Mouse (Mus musculus): Measurements from ENCODE around the gene Ngf. TPM values are rescaled to one million over a fixed set of nuclear protein-coding genes. Genes with fewer than 3 reads are reported as not detected.

Gene Ngf
- polyA plus RNA-seq (2012; rRNA removed), result 7.7 and 9.0 TPM in 2 replicates

GRCm38 (mm10) chr3:102469713-102470448 is at the start of gene Ngf:
Ngf (plus strand) TSS chr3:102469919.
- Histone ChIP-seq H3K4me1 (ENCODE audit: control insufficient read depth, insufficient read depth, low read length) (no peaks in the 10 kb centered on the region; the same call in 1 of the 2 replicates), H3K4me3 (ENCODE audit: insufficient read depth, low read length) (peak within 1 kb of the TSS; percentile 49), H3K27ac (ENCODE audit: insufficient read depth, low read length) (no peak within 1 kb of the TSS)
- TF ChIP-seq CTCF (IDR thresholded peaks at IDR 0.05; ENCODE audit: extremely low read depth, insufficient read depth, low read length) (no peak), POLR2A (IDR thresholded peaks at IDR 0.05; ENCODE audit: extremely low read depth, insufficient read depth, low read length) (peak; percentile 72; the same call in 1 of the 2 replicates)

GRCm38 (mm10) chr3:102445567-102445966 is 24.2 kb upstream of the Ngf start:
- no peak overlapping the region for H3K27ac ChIP-seq (ENCODE audit: insufficient read depth, low read length)
- no peak overlapping the region for H3K4me3 ChIP-seq (ENCODE audit: insufficient read depth, low read length)
- no peak for TF ChIP-seq POLR2A (IDR thresholded peaks at IDR 0.05; ENCODE audit: extremely low read depth, insufficient read depth, low read length)
- TF ChIP-seq CTCF (IDR thresholded peaks at IDR 0.05; ENCODE audit: extremely low read depth, insufficient read depth, low read length), result no peak
- no peaks in the 10 kb centered on the region for H3K4me1 ChIP-seq (ENCODE audit: control insufficient read depth, insufficient read depth, low read length)

DNA sequence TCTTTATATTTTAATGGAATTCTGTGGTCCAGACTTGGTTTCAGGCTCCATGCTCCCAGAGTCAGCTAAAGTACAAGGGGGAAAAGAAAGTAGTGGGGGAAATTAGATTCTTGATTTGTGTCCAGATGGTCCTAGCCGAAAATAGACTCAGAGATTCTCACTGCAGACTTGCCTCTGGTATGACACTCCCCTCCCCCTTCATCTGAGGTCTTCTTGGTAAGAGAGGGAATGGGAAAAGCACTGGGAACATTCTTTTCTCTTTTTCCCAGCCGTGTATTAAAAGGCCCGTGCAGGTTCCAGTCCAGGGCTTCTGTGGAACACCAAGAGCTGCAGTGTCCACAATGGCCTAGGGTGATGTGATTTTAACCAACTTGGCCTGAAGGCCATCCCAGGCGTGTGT is 23.0 kb upstream of the Ngf start:
- H3K4me1 ChIP-seq (ENCODE audit: control insufficient read depth, insufficient read depth, low read length), result no peaks in the 10 kb centered on the region
- no peak overlapping the region for H3K4me3 ChIP-seq (ENCODE audit: insufficient read depth, low read length)
- no peak for TF ChIP-seq CTCF (IDR thresholded peaks at IDR 0.05; ENCODE audit: extremely low read depth, insufficient read depth, low read length)
- TF ChIP-seq POLR2A (IDR thresholded peaks at IDR 0.05; ENCODE audit: extremely low read depth, insufficient read depth, low read length), result no peak
- H3K27ac ChIP-seq (ENCODE audit: insufficient read depth, low read length), result no peak overlapping the region

- no peak overlapping the region for H3K4me3 ChIP-seq (ENCODE audit: insufficient read depth, low read length)
- TF ChIP-seq CTCF (IDR thresholded peaks at IDR 0.05; ENCODE audit: extremely low read depth, insufficient read depth, low read length) (no peak), POLR2A (IDR thresholded peaks at IDR 0.05; ENCODE audit: extremely low read depth, insufficient read depth, low read length) (no peak)
- no peak overlapping the region for H3K27ac ChIP-seq (ENCODE audit: insufficient read depth, low read length)
- H3K4me1 ChIP-seq (ENCODE audit: control insufficient read depth, insufficient read depth, low read length), result no peaks in the 10 kb centered on the region
Measured at GRCm38 (mm10) chr3:102454566-102454965, 15.2 kb upstream of the Ngf start.

GRCm38 (mm10) chr3:102460528-102460927 is 9.2 kb upstream of the Ngf start:
- H3K27ac ChIP-seq (ENCODE audit: insufficient read depth, low read length), result no peak overlapping the region
- TF ChIP-seq POLR2A (IDR thresholded peaks at IDR 0.05; ENCODE audit: extremely low read depth, insufficient read depth, low read length) (no peak), CTCF (IDR thresholded peaks at IDR 0.05; ENCODE audit: extremely low read depth, insufficient read depth, low read length) (no peak)
- H3K4me3 ChIP-seq (ENCODE audit: insufficient read depth, low read length), result no peak overlapping the region
- no peaks in the 10 kb centered on the region for H3K4me1 ChIP-seq (ENCODE audit: control insufficient read depth, insufficient read depth, low read length)

DNA sequence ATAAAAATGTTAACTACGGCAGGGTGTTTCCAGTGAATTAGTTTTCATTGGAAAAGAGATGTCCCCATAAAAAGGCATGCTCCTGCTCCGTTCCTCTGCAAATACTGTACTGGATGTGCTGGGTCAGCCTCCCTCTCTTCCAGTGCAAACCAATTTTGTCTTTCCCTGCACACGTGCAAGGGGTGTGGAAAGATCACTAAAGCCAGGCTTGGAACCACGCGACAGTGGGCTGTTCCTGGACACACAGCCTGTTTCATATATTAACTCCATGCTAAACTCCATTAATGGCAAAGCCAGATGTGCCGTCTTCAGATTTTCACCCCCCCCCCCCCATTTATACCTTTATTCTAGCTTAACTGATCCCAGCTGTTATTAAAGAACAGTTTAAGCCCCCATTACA is 8.7 kb upstream of the Ngf start:
- TF ChIP-seq CTCF (IDR thresholded peaks at IDR 0.05; ENCODE audit: extremely low read depth, insufficient read depth, low read length) (no peak), POLR2A (IDR thresholded peaks at IDR 0.05; ENCODE audit: extremely low read depth, insufficient read depth, low read length) (no peak)
- Histone ChIP-seq H3K4me1 (ENCODE audit: control insufficient read depth, insufficient read depth, low read length) (no peaks in the 10 kb centered on the region), H3K27ac (ENCODE audit: insufficient read depth, low read length) (no peak overlapping the region), H3K4me3 (ENCODE audit: insufficient read depth, low read length) (no peak overlapping the region)

- Histone ChIP-seq H3K4me3 (ENCODE audit: insufficient read depth, low read length) (no peak overlapping the region), H3K27ac (ENCODE audit: insufficient read depth, low read length) (no peak overlapping the region), H3K4me1 (ENCODE audit: control insufficient read depth, insufficient read depth, low read length) (no peaks in the 10 kb centered on the region)
- TF ChIP-seq CTCF (IDR thresholded peaks at IDR 0.05; ENCODE audit: extremely low read depth, insufficient read depth, low read length) (no peak), POLR2A (IDR thresholded peaks at IDR 0.05; ENCODE audit: extremely low read depth, insufficient read depth, low read length) (no peak)
Measured at GRCm38 (mm10) chr3:102462703-102463336, 6.9 kb upstream of the Ngf start.

DNA sequence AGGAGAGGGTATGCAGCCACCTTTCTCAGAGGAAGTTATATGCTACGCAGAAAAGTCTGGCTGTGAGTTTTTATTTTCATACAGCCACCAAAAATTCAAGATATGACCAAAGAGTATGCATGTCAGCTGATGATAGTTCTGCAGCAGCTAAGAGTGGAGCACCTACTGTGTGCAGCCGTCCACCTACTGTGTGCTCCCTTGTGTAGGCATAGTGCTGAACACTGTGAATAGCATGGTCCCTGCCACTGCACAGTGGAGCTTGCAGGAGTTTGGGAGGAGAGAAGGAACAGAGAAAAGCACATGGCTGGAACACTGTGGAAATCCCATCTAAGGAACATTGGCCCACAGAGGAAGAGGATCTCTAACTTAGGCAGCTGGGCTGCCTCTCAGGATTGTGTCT is 6.4 kb upstream of the Ngf start:
- Histone ChIP-seq H3K4me3 (ENCODE audit: insufficient read depth, low read length) (no peak overlapping the region), H3K4me1 (ENCODE audit: control insufficient read depth, insufficient read depth, low read length) (no peaks in the 10 kb centered on the region), H3K27ac (ENCODE audit: insufficient read depth, low read length) (no peak overlapping the region)
- TF ChIP-seq CTCF (IDR thresholded peaks at IDR 0.05; ENCODE audit: extremely low read depth, insufficient read depth, low read length) (no peak), POLR2A (IDR thresholded peaks at IDR 0.05; ENCODE audit: extremely low read depth, insufficient read depth, low read length) (no peak)

DNA sequence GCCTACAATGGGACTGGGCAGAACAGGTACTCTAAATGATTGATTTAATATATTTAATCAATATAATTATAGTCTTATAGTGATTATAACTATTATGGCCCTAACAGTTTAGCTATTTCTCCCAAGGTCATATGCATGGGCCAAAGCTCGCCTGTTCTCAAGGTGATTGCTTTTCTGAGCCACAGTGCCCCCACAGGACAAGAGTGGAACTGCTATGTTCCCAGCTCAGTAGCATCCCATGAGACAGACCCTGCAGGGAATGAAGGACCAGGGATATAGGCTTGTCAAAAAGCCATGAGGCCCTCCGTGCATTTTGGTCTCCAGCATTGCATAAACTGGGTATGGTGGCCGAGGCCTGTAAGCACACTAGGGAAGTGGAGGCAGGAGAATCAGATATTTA is 3.1 kb upstream of the Ngf start:
- Histone ChIP-seq H3K27ac (ENCODE audit: insufficient read depth, low read length) (no peak overlapping the region), H3K4me1 (ENCODE audit: control insufficient read depth, insufficient read depth, low read length) (no peaks in the 10 kb centered on the region), H3K4me3 (ENCODE audit: insufficient read depth, low read length) (no peak overlapping the region)
- TF ChIP-seq POLR2A (IDR thresholded peaks at IDR 0.05; ENCODE audit: extremely low read depth, insufficient read depth, low read length), result no peak
- peak; percentile 82 for TF ChIP-seq CTCF (IDR thresholded peaks at IDR 0.05; ENCODE audit: extremely low read depth, insufficient read depth, low read length)

DNA sequence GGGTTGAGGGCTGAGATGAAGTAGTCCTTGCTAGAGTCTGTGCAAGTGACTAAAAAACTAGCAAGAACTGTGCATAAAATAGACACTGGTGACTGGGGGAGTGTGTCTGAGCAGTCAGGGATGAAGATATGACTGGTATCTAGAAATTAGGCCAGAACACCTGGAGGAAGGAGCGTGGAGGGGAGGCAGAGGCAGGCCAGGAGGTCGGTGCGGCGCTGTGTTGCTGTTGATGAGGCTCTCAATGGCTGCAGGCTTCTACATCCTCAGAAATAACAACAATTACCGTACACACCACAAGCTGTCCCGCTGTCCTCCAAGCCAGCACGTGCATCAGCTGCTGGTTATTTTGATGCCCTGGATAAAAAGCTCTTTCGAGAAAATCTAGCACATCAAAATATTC is 2.6 kb upstream of the Ngf start:
- no peaks in the 10 kb centered on the region for H3K4me1 ChIP-seq (ENCODE audit: control insufficient read depth, insufficient read depth, low read length)

More for the DNA sequence above, 2.6 kb upstream of the Ngf start:
- TF ChIP-seq CTCF (IDR thresholded peaks at IDR 0.05; ENCODE audit: extremely low read depth, insufficient read depth, low read length) (no peak), POLR2A (IDR thresholded peaks at IDR 0.05; ENCODE audit: extremely low read depth, insufficient read depth, low read length) (no peak)
- Histone ChIP-seq H3K27ac (ENCODE audit: insufficient read depth, low read length) (no peak overlapping the region), H3K4me3 (ENCODE audit: insufficient read depth, low read length) (no peak overlapping the region)

All from cortical plate, adult 2 months (tissue).